Mouse (Mus musculus): ENCODE results near the gene Uchl1.

DNA sequence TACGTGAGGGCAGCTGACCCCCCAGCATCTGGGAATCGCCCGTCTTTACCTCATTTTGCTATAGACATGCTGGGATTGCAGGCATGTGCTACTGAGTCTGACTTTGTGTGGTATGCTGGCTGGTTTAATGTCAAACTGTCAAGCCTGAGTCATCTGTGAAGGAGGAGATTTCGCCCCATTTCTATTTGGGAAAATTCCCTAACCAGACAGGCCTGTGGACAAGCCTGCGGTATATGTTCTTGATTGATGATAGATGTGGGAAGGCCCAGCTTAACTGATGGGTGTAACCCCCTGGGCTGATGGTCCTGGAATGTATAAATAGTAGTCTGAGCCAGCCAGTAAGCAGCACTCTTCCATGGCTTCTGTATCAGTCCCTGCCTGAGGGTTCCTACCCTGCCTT is 12.4 kb downstream of the Uchl1 start:
- TF ChIP-seq CTCF (IDR thresholded peaks at IDR 0.05) (no peak), EP300 (IDR thresholded peaks at IDR 0.05) (no peak)

Data from lung, postnatal 0 days (tissue).